Mouse (Mus musculus) heart, adult 8-10 months (tissue): ENCODE data around the gene Irx5. TPM values are rescaled to one million over a fixed set of nuclear protein-coding genes. Genes with fewer than 3 reads are reported as not detected.

ENCODE experiments used
- DNase-seq: peaks from one replicate; pipeline ENCODE4 v3.0.0; 2022; ENCODE audit warnings: low spot score
- total RNA-seq, 4 experiments: library from RNA; stranded (reverse); gene quantifications; 2 replicates each; pipeline ENCODE4 v1.2.4; 2022

The Irx5 gene
- total RNA-seq, 4 experiments from 2014 or later: 8.3 to 13.6 (median 10.7) TPM

DNA sequence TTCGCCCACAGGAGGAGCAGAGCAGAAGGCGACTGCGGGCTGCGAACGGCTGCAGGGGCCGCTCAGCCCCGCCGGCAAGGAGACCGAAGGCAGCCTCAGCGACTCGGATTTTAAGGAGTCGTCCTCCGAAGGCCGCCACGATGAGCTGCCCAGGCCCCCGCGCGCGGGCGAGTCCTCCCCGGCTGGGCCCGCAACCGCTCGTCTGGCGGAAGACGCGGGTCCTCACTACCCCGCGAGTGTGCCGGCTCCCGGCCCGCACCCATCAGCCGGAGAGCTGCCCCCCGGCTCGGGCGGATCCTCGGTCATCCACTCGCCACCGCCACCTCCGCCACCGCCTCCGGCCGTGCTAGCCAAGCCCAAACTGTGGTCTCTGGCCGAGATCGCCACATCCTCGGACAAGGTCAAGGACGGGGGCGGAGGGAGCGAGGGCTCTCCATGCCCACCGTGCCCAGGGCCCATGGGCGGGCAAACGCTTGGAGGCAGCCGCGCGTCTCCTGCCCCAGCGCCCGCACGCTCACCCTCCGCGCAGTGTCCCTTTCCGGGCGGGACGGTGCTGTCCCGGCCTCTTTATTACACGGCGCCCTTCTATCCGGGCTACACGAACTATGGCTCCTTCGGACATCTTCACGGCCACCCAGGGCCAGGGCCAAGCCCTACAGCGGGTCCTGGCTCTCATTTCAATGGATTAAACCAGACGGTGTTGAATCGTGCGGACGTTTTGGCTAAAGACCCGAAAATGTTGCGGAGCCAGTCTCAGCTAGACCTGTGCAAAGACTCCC is 2.8 kb downstream of the Irx5 start:
- DNase-seq: no peak

DNA sequence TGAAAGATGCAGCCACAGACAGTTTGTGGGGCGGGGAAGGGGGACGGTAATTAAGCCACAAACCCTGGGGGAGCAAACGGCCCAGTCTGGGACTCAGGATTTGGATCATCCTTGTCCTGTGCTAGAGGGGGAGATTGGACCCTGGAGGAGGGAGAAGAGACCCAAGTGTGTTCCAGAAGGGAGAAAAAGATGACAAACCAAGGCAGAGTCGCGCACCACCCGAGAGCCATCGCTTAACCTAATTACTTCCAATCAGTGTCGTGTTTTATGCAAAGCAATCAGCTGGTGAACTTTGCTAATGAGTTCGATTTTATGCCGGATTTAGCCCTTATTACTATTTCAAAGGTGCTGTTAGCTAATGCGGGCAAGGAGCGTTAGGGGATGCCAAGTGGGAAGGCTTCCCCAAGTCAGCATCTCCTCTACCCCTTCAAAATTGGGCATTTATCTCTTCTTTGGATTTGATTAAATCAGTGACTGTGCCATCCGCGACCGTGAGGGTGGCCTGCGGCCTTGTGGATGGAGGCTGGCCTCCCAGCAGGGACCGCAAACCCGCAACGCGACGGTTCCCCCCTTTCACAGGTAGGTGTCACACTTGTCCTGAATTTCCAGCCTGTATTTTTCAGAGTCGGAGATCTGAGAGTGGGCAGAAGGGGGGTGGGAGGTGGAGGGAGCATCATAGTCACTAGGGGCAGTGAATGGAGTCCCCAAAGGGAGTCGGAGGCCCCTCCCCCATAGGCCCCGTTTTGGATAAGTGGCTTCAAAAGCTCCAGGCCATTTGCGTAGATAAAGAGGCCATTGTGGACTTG is 4.3 kb downstream of the Irx5 start:
- no peak for DNase-seq

DNA sequence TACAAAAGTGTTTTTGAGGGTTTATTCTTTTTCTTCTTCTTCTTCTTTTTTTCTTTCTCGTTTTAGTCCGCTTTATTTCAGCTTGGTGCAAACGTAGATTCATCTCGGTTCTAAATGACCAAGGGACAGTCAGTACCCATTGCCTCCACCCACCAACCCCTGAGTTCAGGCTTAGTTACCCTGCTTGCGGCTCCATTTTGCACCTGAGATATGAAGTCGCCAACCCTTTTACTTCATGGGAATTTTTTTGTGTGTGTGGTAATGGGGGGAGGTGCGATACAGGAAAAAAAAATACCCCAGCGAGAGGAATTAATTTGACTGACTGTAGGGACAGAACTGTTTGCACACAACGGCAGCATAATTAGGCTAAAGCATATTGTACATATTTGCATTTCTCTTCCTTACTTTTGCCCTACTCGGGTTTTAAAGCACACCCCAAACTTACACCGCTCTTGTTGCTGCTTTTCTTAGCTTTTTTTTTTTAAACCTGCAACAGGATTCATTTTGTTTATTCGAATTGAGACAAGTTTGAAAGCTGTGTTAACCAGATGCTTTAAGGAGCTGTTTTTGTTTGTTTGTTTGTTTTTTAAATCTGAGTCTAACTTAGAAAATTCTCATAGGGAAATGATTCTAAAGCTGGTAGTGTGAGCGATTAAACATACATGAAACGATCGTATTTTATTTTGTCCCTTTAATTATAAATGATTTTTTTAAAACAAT is 5.1 kb downstream of the Irx5 start:
- no peak for DNase-seq

DNA sequence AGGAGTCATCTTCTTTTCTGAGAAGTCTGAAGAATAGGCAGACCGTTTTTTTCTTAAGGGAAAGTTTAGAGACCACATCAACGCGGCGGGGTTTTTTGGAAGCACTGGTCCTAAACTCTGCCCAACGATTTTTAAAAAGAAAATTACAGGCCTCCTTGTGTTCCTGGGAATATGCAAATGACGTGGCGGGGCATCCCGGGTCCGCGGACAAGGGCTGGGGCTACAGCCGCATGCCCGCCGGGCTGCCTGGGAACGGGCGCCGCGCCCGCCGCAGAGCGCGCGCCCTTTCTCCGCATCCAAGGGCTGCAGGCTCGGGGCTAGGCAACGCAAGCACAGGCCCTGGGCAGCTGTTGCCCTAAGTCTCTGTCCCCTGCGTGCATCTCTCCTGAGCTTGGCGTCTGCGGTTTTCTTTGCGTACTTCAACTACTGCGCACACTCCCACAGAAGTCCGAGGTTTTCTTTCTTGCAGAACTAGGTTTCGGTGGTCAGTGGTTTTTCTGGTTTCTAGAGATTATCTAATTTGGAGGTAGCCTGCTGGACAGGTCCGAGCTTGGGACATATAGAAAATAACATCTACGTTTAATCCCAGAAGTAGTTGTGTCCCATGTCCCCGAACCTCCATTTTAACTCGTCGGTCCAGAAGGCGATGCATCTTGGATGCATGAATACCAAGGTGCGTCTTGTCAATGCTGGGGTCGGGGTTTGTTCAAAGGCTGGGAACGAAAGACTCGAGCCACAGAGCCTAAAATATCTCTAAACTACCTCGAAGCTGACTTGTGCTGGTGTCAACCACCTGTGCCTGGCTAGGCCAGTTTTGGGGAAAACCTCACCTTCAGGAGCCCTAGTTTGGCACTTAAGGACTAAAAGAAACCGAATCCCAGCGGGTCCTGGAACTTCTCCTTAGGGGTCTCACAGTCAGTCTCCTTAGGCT is 6.1 kb downstream of the Irx5 start:
- no peak for DNase-seq

- no peak for DNase-seq
Observed at GRCm38 (mm10) chr8:92364148-92364775, 6.8 kb downstream of the Irx5 start.

DNA sequence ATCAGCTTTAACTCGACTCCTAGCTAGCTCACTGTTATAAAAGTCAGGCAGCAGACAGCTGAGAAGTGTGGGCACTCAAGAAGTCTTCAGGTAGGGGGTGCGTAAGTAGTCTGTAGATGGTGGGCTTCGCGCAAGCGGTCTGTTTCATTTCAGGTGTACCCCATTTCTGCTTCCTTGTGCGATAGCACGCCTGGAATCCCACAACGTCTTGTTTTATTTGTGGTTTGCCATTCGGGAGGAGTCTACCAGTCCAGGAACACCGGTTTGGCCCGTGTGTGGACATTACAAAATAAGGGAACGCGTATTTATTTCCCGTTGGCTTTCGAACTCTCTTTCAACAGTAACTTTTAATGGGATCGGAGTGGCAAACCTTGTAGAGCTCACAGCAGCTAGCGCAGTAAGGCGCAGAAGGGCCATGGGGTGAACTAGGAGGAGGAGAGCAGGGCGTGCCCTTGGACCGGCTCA is 7.4 kb downstream of the Irx5 start:
- no peak for DNase-seq

DNA sequence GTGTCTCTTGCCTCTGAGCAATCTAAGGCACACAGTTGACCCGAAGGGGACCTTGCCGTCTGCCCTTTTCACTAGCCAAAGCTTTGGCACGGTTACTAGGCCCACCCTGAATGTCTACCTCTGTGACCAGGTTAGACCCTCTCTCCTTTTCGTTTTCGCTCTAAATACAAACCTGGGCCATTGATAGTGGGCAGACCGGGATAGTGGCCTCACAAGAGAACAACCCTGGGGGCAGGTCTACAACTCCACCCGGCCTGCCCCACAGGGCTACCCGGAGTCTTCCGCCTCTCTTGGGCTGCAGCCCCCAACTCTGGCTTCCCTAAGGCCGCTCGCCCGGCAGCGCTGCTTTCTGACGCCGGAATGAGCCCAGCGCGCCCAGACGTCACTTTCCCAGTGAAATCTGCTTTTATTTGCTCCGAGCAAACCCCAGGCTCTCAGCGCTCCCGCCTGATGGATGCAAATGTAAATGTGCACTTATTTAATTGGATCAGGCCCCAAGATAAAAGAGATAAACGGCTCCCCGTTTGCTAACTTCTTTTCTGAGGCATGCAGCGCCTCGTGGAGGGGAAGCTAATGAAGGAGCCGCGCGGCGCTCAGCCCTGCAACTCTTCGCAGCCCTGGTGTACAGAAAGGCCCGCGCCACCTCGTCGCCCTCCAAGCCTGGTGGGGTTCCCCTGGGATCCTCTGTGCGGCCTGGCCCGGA is 8.0 kb downstream of the Irx5 start:
- no peak for DNase-seq

DNA sequence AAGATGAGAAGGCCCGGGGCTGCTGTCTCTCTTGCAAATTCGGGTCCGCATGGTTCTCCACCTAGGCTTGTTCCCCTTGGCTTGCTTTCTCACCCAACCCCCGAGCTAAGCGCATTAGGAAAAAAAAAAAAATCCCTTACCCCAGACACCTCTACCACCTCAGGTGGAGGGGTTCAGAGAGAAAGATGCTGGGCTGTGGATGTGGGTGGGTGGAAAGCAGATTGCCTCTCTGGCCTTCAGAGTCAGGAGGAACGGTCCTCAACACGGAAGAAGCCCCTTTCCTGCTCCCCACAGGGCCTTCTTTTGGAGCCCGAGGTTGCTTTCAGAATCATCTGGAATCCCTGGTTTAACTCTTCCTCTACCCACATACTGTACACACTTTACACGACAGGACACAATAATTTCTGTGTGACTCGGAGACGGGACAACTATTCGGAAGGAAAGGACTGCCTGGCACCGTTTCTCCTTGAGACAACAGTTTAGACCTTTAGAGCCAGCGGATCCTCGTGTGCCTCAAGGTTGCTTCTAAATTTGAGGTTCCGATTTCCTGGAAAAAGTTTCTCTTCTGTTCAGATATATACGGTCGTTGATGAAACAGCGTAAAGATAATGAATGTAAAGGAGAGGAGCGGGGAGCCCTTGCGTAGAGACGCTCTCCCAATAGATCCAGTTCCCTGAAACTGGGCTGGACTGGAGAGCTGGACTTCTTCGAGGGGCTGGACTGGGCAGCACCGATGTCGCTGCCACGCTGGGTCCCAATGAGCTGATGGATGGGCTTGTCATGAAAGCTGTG is 8.7 kb downstream of the Irx5 start:
- DNase-seq: no peak

- no peak for DNase-seq
Observed at GRCm38 (mm10) chr8:92366736-92367267, 9.4 kb downstream of the Irx5 start.

DNA sequence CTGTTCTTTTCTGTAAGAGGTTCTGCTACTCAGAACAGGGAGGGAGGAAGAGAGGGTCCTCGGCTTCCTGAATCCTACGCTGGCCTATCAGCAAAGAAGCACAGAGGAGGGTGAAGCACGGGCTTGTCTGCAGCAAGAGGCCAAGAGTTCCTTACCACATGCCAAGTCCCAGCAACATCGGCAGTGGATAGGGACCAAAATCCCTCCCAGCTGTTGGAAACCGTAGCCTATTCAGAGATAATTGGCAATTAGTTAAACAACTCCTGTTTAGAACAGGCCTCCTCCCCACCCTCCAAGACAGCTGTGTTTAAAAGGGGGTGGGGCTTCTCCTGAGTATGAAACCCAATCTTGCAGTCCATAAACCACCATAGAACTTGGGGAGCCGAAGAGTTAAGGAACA is 22.1 kb downstream of the Irx5 start:
- no peak for DNase-seq

- no peak for DNase-seq
Observed at GRCm38 (mm10) chr8:92380571-92380970, 23.1 kb downstream of the Irx5 start.

DNA sequence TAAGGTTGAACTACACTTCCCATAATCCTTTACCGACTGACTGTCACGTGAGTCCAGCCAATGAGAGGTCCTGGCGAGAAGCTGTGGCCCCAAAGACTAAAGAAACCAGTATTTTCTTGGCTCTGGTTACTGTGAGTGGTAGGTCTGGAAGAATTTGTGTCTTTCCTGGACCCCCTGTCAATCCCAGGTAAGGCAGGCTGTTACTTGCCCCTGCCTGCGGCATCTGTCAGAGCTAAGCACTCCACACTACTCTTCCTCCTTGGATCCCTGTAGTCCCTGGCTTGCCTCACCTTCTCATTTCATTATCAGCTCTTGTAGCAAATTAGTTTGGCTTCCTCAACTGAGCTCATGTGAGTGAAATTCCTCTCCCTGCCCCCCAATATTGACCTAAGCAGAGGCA is 30.5 kb downstream of the Irx5 start:
- no peak for DNase-seq

GRCm38 (mm10) chr8:92404218-92404617 is 46.8 kb downstream of the Irx5 start:
- DNase-seq: no peak

DNA sequence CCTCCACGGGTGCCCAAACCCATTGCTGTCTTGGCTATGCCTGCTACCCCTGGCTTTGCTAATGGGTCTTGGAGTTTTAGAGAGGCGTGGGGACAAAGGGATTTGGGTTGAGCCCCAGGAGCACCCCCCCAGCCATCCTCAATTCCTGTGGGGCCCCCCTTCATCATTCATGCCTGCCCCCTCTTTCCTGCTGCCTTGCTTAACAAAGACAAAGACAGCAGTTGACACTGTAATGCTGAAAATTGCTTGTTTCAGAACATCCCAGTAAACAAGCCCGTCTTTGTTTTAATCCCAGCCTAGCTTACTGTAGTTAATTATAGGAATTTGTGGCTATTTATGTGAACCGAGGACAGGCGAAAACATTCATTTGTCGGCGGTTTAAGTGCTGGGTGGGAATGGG is 50.7 kb downstream of the Irx5 start:
- no peak for DNase-seq

DNA sequence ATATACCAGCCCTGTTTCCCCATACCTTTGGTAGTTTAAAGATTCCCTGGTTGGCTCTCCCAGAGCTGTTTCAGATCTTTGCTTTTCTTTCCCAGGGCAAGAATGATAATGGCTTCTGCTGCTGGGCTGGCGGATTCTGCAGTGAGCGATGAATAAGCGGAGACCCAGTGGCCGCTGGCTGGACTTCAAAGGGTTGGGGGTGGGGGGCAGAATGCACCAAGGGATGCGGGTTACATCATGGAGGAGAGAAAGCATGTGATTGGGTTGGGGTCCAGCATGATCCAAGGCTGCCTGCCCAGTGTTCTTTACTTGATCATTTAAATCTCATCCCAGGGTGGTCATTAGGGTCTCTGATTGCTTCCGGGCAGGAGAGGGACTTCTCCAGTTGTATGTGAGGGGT is 56.2 kb downstream of the Irx5 start:
- no peak for DNase-seq

DNA sequence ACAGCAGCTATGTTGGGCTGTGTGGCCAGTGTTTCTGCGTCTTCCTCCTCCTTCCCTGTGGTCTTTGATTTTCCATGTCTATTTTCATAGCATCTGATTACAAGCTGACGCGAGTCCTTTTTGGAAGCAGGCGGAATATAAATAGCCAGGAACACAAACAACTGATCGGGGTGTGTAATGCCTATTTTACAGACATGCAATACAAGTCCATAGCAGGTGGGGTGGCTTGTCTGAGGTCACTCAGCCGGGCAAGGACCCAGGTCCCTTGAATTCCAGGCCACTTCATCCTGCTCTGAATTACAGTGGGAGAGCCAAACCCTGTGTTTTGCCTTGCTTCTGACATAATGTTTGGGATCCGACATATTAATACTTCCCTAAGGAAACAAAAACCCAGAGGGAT is 63.2 kb downstream of the Irx5 start:
- no peak for DNase-seq
